Mouse (Mus musculus) brain, embryonic 14.5 days (tissue): ENCODE data around the gene Bex2.

ENCODE experiments used
- CTCF ChIP-seq: fragments of 200-500 bp; IDR thresholded peaks from 2 replicates; pipeline ENCODE4 v1.5.1; 2012; ENCODE audit warnings: inconsistent platforms, mild to moderate bottlenecking, moderate library complexity, borderline replicate concordance; ENCODE audit not compliant: insufficient read depth, insufficient read length; ENCODE audit errors: extremely low read depth
- POLR2A ChIP-seq: fragments of 200-500 bp; IDR thresholded peaks from 2 replicates; pipeline ENCODE4 v1.6.1; 2012; ENCODE audit warnings: mild to moderate bottlenecking, inconsistent platforms, borderline replicate concordance; ENCODE audit not compliant: poor library complexity, insufficient read depth, insufficient read length, severe bottlenecking; ENCODE audit errors: extremely low read depth

GRCm38 (mm10) chrX:136094421-136094820, 26.4 kb upstream of the Bex2 start:
- no peak for TF ChIP-seq CTCF
- no peak for TF ChIP-seq POLR2A
